Mouse (Mus musculus) CH12.LX (cell line): ENCODE measurements around the gene Dab1.

Experiments used
- CTCF ChIP-seq, 2 experiments: IDR thresholded peaks in 1 of 2; conservative IDR thresholded peaks in 1 of 2; 2 replicates each; pipeline ENCODE4 v1.5.1; 2011 to 2012; ENCODE audit warnings: low read depth in 2 of 2, low read length in 2 of 2, improper control_type of control experiment in 1 of 2, inconsistent platforms in 1 of 2, mild to moderate bottlenecking in 1 of 2, moderate library complexity in 1 of 2
- MAFK ChIP-seq: IDR thresholded peaks from 2 replicates; pipeline ENCODE4 v1.6.1; 2011; ENCODE audit warnings: low read length, improper control_type of control experiment; ENCODE audit not compliant: insufficient replicate concordance
- POLR2A ChIP-seq: IDR thresholded peaks from 2 replicates; pipeline ENCODE4 v1.6.1; 2011; ENCODE audit warnings: low read depth, mild to moderate bottlenecking, improper control_type of control experiment, low read length
- TBP ChIP-seq: conservative IDR thresholded peaks from 2 replicates; pipeline ENCODE4 v1.6.1; 2011; ENCODE audit warnings: low read depth, low read length, improper control_type of control experiment

DNA sequence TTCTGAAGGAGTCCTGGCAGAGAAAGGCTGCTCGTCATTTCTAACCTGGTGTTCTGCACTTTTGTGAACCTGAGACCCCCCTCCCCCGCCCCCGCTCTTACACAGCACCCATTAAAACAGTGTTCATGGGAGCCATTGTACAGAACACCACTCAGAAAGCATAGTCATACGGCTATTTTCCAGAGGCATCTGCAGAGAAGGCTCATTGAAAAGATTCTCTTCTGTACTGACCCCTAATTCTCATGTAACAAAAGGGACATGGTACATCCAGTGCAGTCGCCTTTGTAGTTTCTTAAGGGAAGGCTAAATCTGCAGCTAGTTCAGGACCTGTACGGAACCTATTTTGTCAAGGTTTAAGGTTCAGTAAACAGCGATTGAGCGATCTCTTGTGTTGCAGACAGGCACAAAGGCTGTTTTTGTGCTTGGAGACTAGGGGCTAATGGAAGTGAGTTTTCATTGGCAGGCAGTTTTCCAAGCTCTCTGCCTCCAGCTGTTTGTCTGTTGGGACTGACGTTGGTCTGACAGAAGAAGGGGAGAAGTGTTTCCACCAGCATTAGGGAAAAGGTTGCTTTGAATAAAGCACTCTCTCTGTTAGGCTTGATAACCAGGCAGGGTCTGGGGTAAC is 780.1 kb downstream of the Dab1 start:
- no peak for TF ChIP-seq TBP
- TF ChIP-seq POLR2A: no peak
- TF ChIP-seq CTCF (conservative IDR thresholded peaks at IDR 0.05 in 1 of 2, IDR thresholded peaks at IDR 0.05 in 1 of 2; ENCODE audit: low read depth in 2 of 2, low read length in 2 of 2): no peak
- TF ChIP-seq MAFK: no peak
